Mouse (Mus musculus): ENCODE measurements around the gene Tbc1d13. TPM values are rescaled to one million over a fixed set of nuclear protein-coding genes. Genes with fewer than 3 reads are reported as not detected.
A peak's percentile ranks its signal among the peaks of the same experiment; 100 is the strongest.

The Tbc1d13 gene
- polyA plus RNA-seq, 1 experiment from 2014 or later = 6.4 TPM

GRCm38 (mm10) chr2:30093471-30094207 is 39.9 kb upstream of the Tbc1d13 start, which contains the start of gene Zdhhc12:
Gene Zdhhc12, minus strand, starts transcription at chr2:30093648.
- Histone ChIP-seq H3K4me1 (replicated peaks; ENCODE audit: insufficient read depth, low read length) (peaks cover 4% of the 10 kb centered on the region), H3K27ac (peak within 1 kb of the TSS; percentile 58; the same call in 1 of the 2 replicates), H3K9me3 (replicated peaks; ENCODE audit: low read length) (no peaks in the 10 kb centered on the region), H3K4me3 (replicated peaks; ENCODE audit: low read depth, low read length) (peak within 1 kb of the TSS; percentile 49), H3K36me3 (ENCODE audit: insufficient read depth, low read length) (peaks cover 15% of the 10 kb centered on the region; the same call in 1 of the 2 replicates), H3K27me3 (ENCODE audit: insufficient read depth, low read length) (no peaks in the 10 kb centered on the region), H3K4me2 (ENCODE audit: low read length) (peak within 1 kb of the TSS; percentile 70), H3K9ac (ENCODE audit: low read depth, low read length) (peak within 1 kb of the TSS; percentile 51)
- DNase-seq (ENCODE audit: low spot score) (peak; percentile 96), ATAC-seq (replicated peaks; ENCODE audit: low FRiP score, low read depth) (peak; percentile 96)
- 0% methylated on average over 51 of the region's 51 CpGs for WGBS
- peak; percentile 33 for TF ChIP-seq CTCF (IDR thresholded peaks at IDR 0.05; ENCODE audit: low read depth)

GRCm38 (mm10) chr2:30094208-30094588 is 39.3 kb upstream of the Tbc1d13 start:
- H3K9me3 ChIP-seq (replicated peaks; ENCODE audit: low read length) = no peaks in the 10 kb centered on the region
- no peaks in the 10 kb centered on the region for H3K27me3 ChIP-seq (ENCODE audit: insufficient read depth, low read length)
- TF ChIP-seq CTCF (IDR thresholded peaks at IDR 0.05; ENCODE audit: low read depth) = no peak
- H3K4me3 ChIP-seq (replicated peaks; ENCODE audit: low read depth, low read length) = peak overlapping the region; percentile 49
- peak overlapping the region; percentile 14; the same call in 1 of the 2 replicates for H3K27ac ChIP-seq
- ATAC-seq (replicated peaks; ENCODE audit: low FRiP score, low read depth) (no peak; the same call in 1 of the 2 replicates), DNase-seq (ENCODE audit: low spot score) (no peak)
- H3K4me2 ChIP-seq (ENCODE audit: low read length) = peak overlapping the region; percentile 70
- 2% methylated on average over 13 of the region's 13 CpGs for WGBS
- peak overlapping the region; percentile 46; the same call in 1 of the 2 replicates for H3K9ac ChIP-seq (ENCODE audit: low read depth, low read length)
- peaks cover 15% of the 10 kb centered on the region; the same call in 1 of the 2 replicates for H3K36me3 ChIP-seq (ENCODE audit: insufficient read depth, low read length)
- peaks cover 4% of the 10 kb centered on the region for H3K4me1 ChIP-seq (replicated peaks; ENCODE audit: insufficient read depth, low read length)

GRCm38 (mm10) chr2:30095882-30096527 is 37.5 kb upstream of the Tbc1d13 start:
- 86% methylated on average over 2 of the region's 2 CpGs for WGBS
- DNase-seq (ENCODE audit: low spot score) (peak; percentile 67), ATAC-seq (replicated peaks; ENCODE audit: low FRiP score, low read depth) (no peak)
- H3K4me1 ChIP-seq (replicated peaks; ENCODE audit: insufficient read depth, low read length) = peaks cover 4% of the 10 kb centered on the region
- H3K4me3 ChIP-seq (replicated peaks; ENCODE audit: low read depth, low read length) = no peak overlapping the region
- TF ChIP-seq CTCF (IDR thresholded peaks at IDR 0.05; ENCODE audit: low read depth) = peak; percentile 83
- no peaks in the 10 kb centered on the region for H3K9me3 ChIP-seq (replicated peaks; ENCODE audit: low read length)
- no peaks in the 10 kb centered on the region for H3K27me3 ChIP-seq (ENCODE audit: insufficient read depth, low read length)
- H3K27ac ChIP-seq = no peak overlapping the region
- peaks cover 24% of the 10 kb centered on the region; the same call in 1 of the 2 replicates for H3K36me3 ChIP-seq (ENCODE audit: insufficient read depth, low read length)
- no peak overlapping the region for H3K9ac ChIP-seq (ENCODE audit: low read depth, low read length)
- no peak overlapping the region for H3K4me2 ChIP-seq (ENCODE audit: low read length)

GRCm38 (mm10) chr2:30100214-30100613 is 33.3 kb upstream of the Tbc1d13 start:
- WGBS = 72% methylated on average over 4 of the region's 4 CpGs
- TF ChIP-seq CTCF (IDR thresholded peaks at IDR 0.05; ENCODE audit: low read depth) = peak; percentile 40; the same call in 1 of the 2 replicates
- Histone ChIP-seq H3K4me3 (replicated peaks; ENCODE audit: low read depth, low read length) (no peak overlapping the region), H3K9ac (ENCODE audit: low read depth, low read length) (no peak overlapping the region), H3K27me3 (ENCODE audit: insufficient read depth, low read length) (no peaks in the 10 kb centered on the region), H3K9me3 (replicated peaks; ENCODE audit: low read length) (no peaks in the 10 kb centered on the region), H3K4me1 (replicated peaks; ENCODE audit: insufficient read depth, low read length) (no peaks in the 10 kb centered on the region), H3K36me3 (ENCODE audit: insufficient read depth, low read length) (peaks cover 46% of the 10 kb centered on the region), H3K27ac (no peak overlapping the region), H3K4me2 (ENCODE audit: low read length) (no peak overlapping the region)
- ATAC-seq (replicated peaks; ENCODE audit: low FRiP score, low read depth) = no peak
- no peak for DNase-seq (ENCODE audit: low spot score)

DNA sequence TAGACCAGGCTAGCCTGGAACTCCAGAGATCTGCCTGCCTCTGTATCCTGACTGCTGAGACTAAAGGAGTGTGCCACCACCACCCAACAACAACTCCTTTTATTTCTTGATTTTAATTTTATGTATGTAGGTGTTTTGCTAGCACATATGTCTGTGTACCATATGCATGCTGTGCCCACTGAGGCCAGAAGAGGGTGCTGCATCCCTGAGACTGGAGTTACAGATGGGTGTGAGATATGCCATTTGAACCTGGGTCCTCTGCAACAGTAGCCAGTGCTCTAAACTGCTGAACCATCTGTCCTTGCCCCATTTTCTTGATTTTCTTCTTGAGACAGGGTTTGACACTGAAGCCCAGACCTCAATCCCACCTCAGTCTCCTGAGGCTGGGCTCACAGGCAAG is 27.2 kb upstream of the Tbc1d13 start:
- H3K36me3 ChIP-seq (ENCODE audit: insufficient read depth, low read length) = peaks cover 60% of the 10 kb centered on the region

GRCm38 (mm10) chr2:30107646-30108045 is 25.9 kb upstream of the Tbc1d13 start:
- ATAC-seq (replicated peaks; ENCODE audit: low FRiP score, low read depth) (no peak), DNase-seq (ENCODE audit: low spot score) (no peak)
- Histone ChIP-seq H3K9me3 (replicated peaks; ENCODE audit: low read length) (no peaks in the 10 kb centered on the region), H3K27me3 (ENCODE audit: insufficient read depth, low read length) (no peaks in the 10 kb centered on the region), H3K36me3 (ENCODE audit: insufficient read depth, low read length) (peaks cover 58% of the 10 kb centered on the region), H3K4me3 (replicated peaks; ENCODE audit: low read depth, low read length) (no peak overlapping the region), H3K4me1 (replicated peaks; ENCODE audit: insufficient read depth, low read length) (no peaks in the 10 kb centered on the region), H3K9ac (ENCODE audit: low read depth, low read length) (no peak overlapping the region), H3K27ac (no peak overlapping the region), H3K4me2 (ENCODE audit: low read length) (no peak overlapping the region)
- 95% methylated on average over 5 of the region's 5 CpGs for WGBS
- no peak for TF ChIP-seq CTCF (IDR thresholded peaks at IDR 0.05; ENCODE audit: low read depth)

More for the DNA sequence above, 27.2 kb upstream of the Tbc1d13 start:
- Histone ChIP-seq H3K27ac (no peak overlapping the region), H3K27me3 (ENCODE audit: insufficient read depth, low read length) (no peaks in the 10 kb centered on the region), H3K9me3 (replicated peaks; ENCODE audit: low read length) (no peaks in the 10 kb centered on the region), H3K9ac (ENCODE audit: low read depth, low read length) (no peak overlapping the region), H3K4me1 (replicated peaks; ENCODE audit: insufficient read depth, low read length) (no peaks in the 10 kb centered on the region), H3K4me3 (replicated peaks; ENCODE audit: low read depth, low read length) (no peak overlapping the region), H3K4me2 (ENCODE audit: low read length) (no peak overlapping the region)
- DNase-seq (ENCODE audit: low spot score) (peak; percentile 59), ATAC-seq (replicated peaks; ENCODE audit: low FRiP score, low read depth) (no peak)
- peak; percentile 82 for TF ChIP-seq CTCF (IDR thresholded peaks at IDR 0.05; ENCODE audit: low read depth)
